Mouse (Mus musculus) limb, embryonic 15.5 days (tissue): ENCODE results near the gene Dennd1a. TPM values are rescaled to one million over a fixed set of nuclear protein-coding genes. Genes with fewer than 3 reads are reported as not detected.
A peak's percentile ranks its signal among the peaks of the same experiment; 100 is the strongest.

Source experiments
- ATAC-seq: fragments of 200-750 bp; cut with Nextera tagmentation; 2 replicates; pipeline ENCODE4 v1.8.0; 2017; ENCODE audit warnings: low read depth, moderate TSS enrichment; ENCODE audit not compliant: insufficient number of reproducible peaks, low FRiP score, low TSS enrichment
- H3K27ac ChIP-seq: fragments of 300-500 bp; sonication (generic); 2 replicates; pipeline ENCODE4 v1.5.1; 2015; ENCODE audit warnings: moderate library complexity, mild to moderate bottlenecking, inconsistent platforms
- H3K27me3 ChIP-seq: fragments of 300-500 bp; sonication (generic); 2 replicates; pipeline ENCODE4 v1.6.1; 2015; ENCODE audit warnings: inconsistent platforms
- H3K36me3 ChIP-seq: fragments of 300-500 bp; sonication (generic); 2 replicates; pipeline ENCODE4 v1.6.1; 2015; ENCODE audit warnings: inconsistent platforms
- H3K4me1 ChIP-seq: fragments of 300-500 bp; sonication (generic); 2 replicates; pipeline ENCODE4 v1.6.1; 2015; ENCODE audit warnings: inconsistent platforms
- H3K4me2 ChIP-seq: fragments of 300-500 bp; sonication (generic); 2 replicates; pipeline ENCODE4 v1.6.1; 2015; ENCODE audit warnings: mild to moderate bottlenecking, inconsistent platforms
- H3K4me3 ChIP-seq: fragments of 300-500 bp; sonication (generic); 2 replicates; pipeline ENCODE4 v1.5.1; 2015; ENCODE audit warnings: mild to moderate bottlenecking, inconsistent platforms
- H3K9ac ChIP-seq: fragments of 300-500 bp; sonication (generic); 2 replicates; pipeline ENCODE4 v1.6.1; 2015; ENCODE audit warnings: inconsistent platforms
- H3K9me3 ChIP-seq: fragments of 300-500 bp; sonication (generic); 2 replicates; pipeline ENCODE4 v1.6.1; 2016; ENCODE audit warnings: inconsistent platforms
- WGBS: fragments of 180-500 bp; shearing (Covaris S2); methylation state at CpG from one replicate; pipeline ENCODE4 v1.1.7; 2015; 5-methylcytosine and 5-hydroxymethylcytosine counted together
- polyA plus RNA-seq: library from polyadenylated mRNA; unstranded; fragments of >200 nt; fragmentation: Nextera tagmentation; extraction: Ambion mirVana; gene quantifications from 2 replicates; pipeline ENCODE4 v1.2.1, GENCODE M21; 2015

Gene Dennd1a
- 13.0 and 15.1 TPM in 2 replicates for polyA plus RNA-seq

GRCm38 (mm10) chr2:38286733-38287551 is at the start of gene Dennd1a:
Gene Dennd1a (minus strand): TSS chr2:38287390.
- peak within 1 kb of the TSS; percentile 77 for H3K4me2 ChIP-seq
- under 1% methylated on average over 73 of the region's 81 CpGs for WGBS
- peaks cover 16% of the 10 kb centered on the region; the same call in 1 of the 2 replicates for H3K4me1 ChIP-seq
- ATAC-seq, result peak; percentile 95
- H3K4me3 ChIP-seq, result peak within 1 kb of the TSS; percentile 89
- H3K36me3 ChIP-seq, result no peaks in the 10 kb centered on the region
- no peaks in the 10 kb centered on the region for H3K27me3 ChIP-seq
- H3K27ac ChIP-seq, result peak within 1 kb of the TSS; percentile 89
- no peaks in the 10 kb centered on the region for H3K9me3 ChIP-seq
- H3K9ac ChIP-seq, result peak within 1 kb of the TSS; percentile 82

- peak overlapping the region; percentile 24; the same call in 1 of the 2 replicates for H3K4me2 ChIP-seq
- no peaks in the 10 kb centered on the region for H3K36me3 ChIP-seq
- 7% methylated on average over 17 of the region's 17 CpGs for WGBS
- H3K27ac ChIP-seq, result no peak overlapping the region
- peaks cover 73% of the 10 kb centered on the region for H3K27me3 ChIP-seq
- no peaks in the 10 kb centered on the region for H3K9me3 ChIP-seq
- ATAC-seq, result no peak
- H3K4me3 ChIP-seq, result no peak overlapping the region
- H3K4me1 ChIP-seq, result peaks cover 21% of the 10 kb centered on the region
- H3K9ac ChIP-seq, result no peak overlapping the region
These were observed 49.4 kb upstream of the Dennd1a start for GRCm38 (mm10) chr2:38336606-38337005.

- H3K27me3 ChIP-seq, result peaks cover 45% of the 10 kb centered on the region
- H3K4me2 ChIP-seq, result no peak overlapping the region
- no peak for ATAC-seq
- no peaks in the 10 kb centered on the region for H3K9me3 ChIP-seq
- H3K36me3 ChIP-seq, result no peaks in the 10 kb centered on the region
- no peak overlapping the region for H3K4me3 ChIP-seq
- no peak overlapping the region for H3K27ac ChIP-seq
- no peak overlapping the region for H3K9ac ChIP-seq
- peaks cover 10% of the 10 kb centered on the region for H3K4me1 ChIP-seq
- WGBS, result 31% methylated on average over 7 of the region's 7 CpGs
These were observed 46.5 kb upstream of the Dennd1a start for GRCm38 (mm10) chr2:38333586-38334119.

- WGBS, result 62% methylated on average over 1 of the region's 1 CpGs
- Histone ChIP-seq H3K27me3 (no peaks in the 10 kb centered on the region), H3K27ac (no peak overlapping the region), H3K36me3 (no peaks in the 10 kb centered on the region), H3K4me1 (no peaks in the 10 kb centered on the region), H3K9ac (no peak overlapping the region), H3K9me3 (no peaks in the 10 kb centered on the region), H3K4me2 (no peak overlapping the region), H3K4me3 (no peak overlapping the region)
- no peak for ATAC-seq
These were observed 39.5 kb upstream of the Dennd1a start for GRCm38 (mm10) chr2:38326671-38327070.

- no peak overlapping the region for H3K4me3 ChIP-seq
- no peaks in the 10 kb centered on the region for H3K36me3 ChIP-seq
- 55% methylated on average over 8 of the region's 8 CpGs for WGBS
- no peak for ATAC-seq
- H3K27me3 ChIP-seq, result no peaks in the 10 kb centered on the region
- H3K9me3 ChIP-seq, result no peaks in the 10 kb centered on the region
- no peaks in the 10 kb centered on the region for H3K4me1 ChIP-seq
- H3K4me2 ChIP-seq, result no peak overlapping the region
- no peak overlapping the region for H3K9ac ChIP-seq
- no peak overlapping the region for H3K27ac ChIP-seq
These were observed 36.2 kb upstream of the Dennd1a start for GRCm38 (mm10) chr2:38323380-38323779.

- H3K36me3 ChIP-seq, result no peaks in the 10 kb centered on the region
- no peak for ATAC-seq
- H3K4me1 ChIP-seq, result no peaks in the 10 kb centered on the region
- H3K27ac ChIP-seq, result no peak overlapping the region
- no peak overlapping the region for H3K4me2 ChIP-seq
- H3K27me3 ChIP-seq, result no peaks in the 10 kb centered on the region
- H3K9ac ChIP-seq, result no peak overlapping the region
- H3K9me3 ChIP-seq, result no peaks in the 10 kb centered on the region
- 32% methylated on average over 4 of the region's 4 CpGs for WGBS
- H3K4me3 ChIP-seq, result no peak overlapping the region
These were observed 33.7 kb upstream of the Dennd1a start for GRCm38 (mm10) chr2:38320911-38321310.

- no peak overlapping the region for H3K4me3 ChIP-seq
- ATAC-seq, result no peak
- H3K9me3 ChIP-seq, result no peaks in the 10 kb centered on the region
- WGBS, result 77% methylated on average over 11 of the region's 11 CpGs
- H3K9ac ChIP-seq, result no peak overlapping the region
- no peaks in the 10 kb centered on the region for H3K4me1 ChIP-seq
- H3K4me2 ChIP-seq, result no peak overlapping the region
- H3K36me3 ChIP-seq, result no peaks in the 10 kb centered on the region
- no peaks in the 10 kb centered on the region for H3K27me3 ChIP-seq
- no peak overlapping the region for H3K27ac ChIP-seq
These were observed 31.9 kb upstream of the Dennd1a start for GRCm38 (mm10) chr2:38319086-38319485.

- no peaks in the 10 kb centered on the region for H3K4me1 ChIP-seq
- H3K36me3 ChIP-seq, result no peaks in the 10 kb centered on the region
- no peak overlapping the region for H3K9ac ChIP-seq
- no peak overlapping the region for H3K4me3 ChIP-seq
- ATAC-seq, result no peak
- 45% methylated on average over 3 of the region's 3 CpGs for WGBS
- no peak overlapping the region for H3K4me2 ChIP-seq
- no peak overlapping the region for H3K27ac ChIP-seq
- no peaks in the 10 kb centered on the region for H3K27me3 ChIP-seq
- no peaks in the 10 kb centered on the region for H3K9me3 ChIP-seq
These were observed 26.2 kb upstream of the Dennd1a start for GRCm38 (mm10) chr2:38313399-38313798.

- ATAC-seq, result no peak
- Histone ChIP-seq H3K36me3 (no peaks in the 10 kb centered on the region), H3K4me1 (no peaks in the 10 kb centered on the region), H3K9ac (no peak overlapping the region), H3K4me3 (no peak overlapping the region), H3K4me2 (no peak overlapping the region), H3K9me3 (no peaks in the 10 kb centered on the region), H3K27ac (no peak overlapping the region), H3K27me3 (no peaks in the 10 kb centered on the region)
- WGBS, result 48% methylated on average over 3 of the region's 3 CpGs
These were observed 25.7 kb upstream of the Dennd1a start for GRCm38 (mm10) chr2:38312921-38313320.

- Histone ChIP-seq H3K27me3 (no peaks in the 10 kb centered on the region), H3K36me3 (no peaks in the 10 kb centered on the region), H3K4me3 (no peak overlapping the region), H3K9me3 (no peaks in the 10 kb centered on the region), H3K9ac (no peak overlapping the region), H3K27ac (no peak overlapping the region), H3K4me2 (no peak overlapping the region), H3K4me1 (no peaks in the 10 kb centered on the region)
- ATAC-seq, result no peak
- 88% methylated on average over 1 of the region's 1 CpGs for WGBS
These were observed 18.0 kb upstream of the Dennd1a start for GRCm38 (mm10) chr2:38305152-38305551.

GRCm38 (mm10) chr2:38300941-38301340 is 13.8 kb upstream of the Dennd1a start:
- no peaks in the 10 kb centered on the region for H3K9me3 ChIP-seq
- WGBS, result 69% methylated on average over 2 of the region's 2 CpGs

GRCm38 (mm10) chr2:38295939-38296338 is 8.7 kb upstream of the Dennd1a start:
- Histone ChIP-seq H3K4me1 (no peaks in the 10 kb centered on the region), H3K27ac (no peak overlapping the region)
- 89% methylated on average over 4 of the region's 4 CpGs for WGBS

More at GRCm38 (mm10) chr2:38300941-38301340, 13.8 kb upstream of the Dennd1a start:
- Histone ChIP-seq H3K4me1 (no peaks in the 10 kb centered on the region), H3K9ac (no peak overlapping the region), H3K27me3 (no peaks in the 10 kb centered on the region), H3K27ac (no peak overlapping the region), H3K4me2 (no peak overlapping the region), H3K4me3 (no peak overlapping the region), H3K36me3 (no peaks in the 10 kb centered on the region)
- no peak for ATAC-seq

More at GRCm38 (mm10) chr2:38295939-38296338, 8.7 kb upstream of the Dennd1a start:
- Histone ChIP-seq H3K4me3 (no peak overlapping the region), H3K27me3 (no peaks in the 10 kb centered on the region), H3K9ac (no peak overlapping the region), H3K9me3 (no peaks in the 10 kb centered on the region), H3K4me2 (no peak overlapping the region), H3K36me3 (no peaks in the 10 kb centered on the region)
- no peak for ATAC-seq
